8 mouse cellular contexts compared by ENCODE assay signal in the genomic region with DNA sequence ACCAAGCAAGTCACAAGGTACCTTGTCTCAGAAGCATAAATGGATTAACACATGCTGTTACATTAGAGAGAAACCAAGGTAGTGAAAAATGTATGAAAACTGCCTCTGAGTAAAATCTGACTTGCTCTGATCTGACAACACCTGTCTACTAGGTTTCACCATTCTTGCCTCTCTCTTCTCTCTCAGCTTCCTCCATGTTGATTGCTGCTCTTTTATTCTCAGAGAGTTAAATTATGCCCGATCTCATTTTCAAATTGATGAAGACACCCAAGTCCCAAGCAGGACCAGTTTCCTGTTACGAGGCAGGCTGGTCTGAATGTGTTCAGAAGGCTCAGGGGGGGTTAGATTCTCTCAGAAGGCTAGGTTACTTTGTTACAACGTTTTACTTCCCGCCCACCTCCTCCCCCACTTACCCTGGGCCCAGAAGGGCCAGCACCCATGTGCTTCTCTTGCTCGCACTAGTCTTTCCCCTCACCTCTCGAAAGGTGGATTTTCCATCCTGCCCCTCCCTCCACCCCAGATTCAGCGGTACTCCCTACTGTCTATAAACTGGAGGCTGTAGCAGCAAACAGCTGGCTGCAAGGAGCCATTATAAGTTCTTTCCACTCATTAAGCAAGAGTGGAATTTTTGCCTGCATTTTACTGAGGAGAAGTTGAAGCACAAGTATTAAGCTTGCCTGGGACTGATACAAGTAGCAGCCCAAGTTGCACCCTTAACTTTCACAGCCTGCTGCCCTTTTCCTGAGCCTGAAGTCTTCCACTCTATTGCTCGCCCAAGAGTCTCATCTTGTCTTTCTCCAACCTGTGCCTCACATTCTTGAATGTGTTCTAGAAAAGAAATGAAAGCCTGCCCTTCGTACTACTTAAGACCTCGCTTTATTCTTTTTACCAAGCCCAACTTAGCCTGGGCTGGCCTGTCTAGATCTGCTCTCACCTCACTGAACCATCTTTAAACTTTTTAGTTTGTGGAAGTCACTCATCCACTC. TPM values are rescaled to one million over a fixed set of nuclear protein-coding genes. Genes with fewer than 3 reads are reported as not detected.
DNase-seq lines count a peak whose midpoint lies in the region; ATAC-seq and TF ChIP-seq lines count a peak whose summit lies in the region.

No protein-coding gene starts in this region.

- no peak for DNase-seq in heart, adult 2 months
- DNase-seq in heart, postnatal 36 days, result no peak
- no peak for DNase-seq in embryonic facial prominence, embryonic 10.5 days (ENCODE audit: low spot score)
- peak; percentile 55 for DNase-seq in intestine, embryonic 14.5 days (ENCODE audit: low spot score)
- no peak for DNase-seq in adrenal gland, adult (ENCODE audit: inconsistent age in 2 of 2, low spot score in 1 of 2)
- no peak for DNase-seq in natural killer cell, adult 2 months (ENCODE audit: low spot score in 2 of 2)
- DNase-seq in urinary bladder, postnatal 10 days (ENCODE audit: low spot score), result no peak

- no peak overlapping the region; the same call in 1 of the 2 replicates for H3K27ac ChIP-seq in heart, adult 2 months
- peak overlapping the region; percentile 100 for H3K27ac ChIP-seq in embryonic facial prominence, embryonic 10.5 days (replicated peaks)
- peak overlapping the region; percentile 91 for H3K27ac ChIP-seq in intestine, embryonic 14.5 days (ENCODE audit: low read depth)
- no peak overlapping the region for H3K27ac ChIP-seq in midbrain, embryonic 16.5 days (ENCODE audit: low read length)

- H3K9me3 ChIP-seq in embryonic facial prominence, embryonic 10.5 days, result no peaks in the 10 kb centered on the region
- H3K9me3 ChIP-seq in intestine, embryonic 14.5 days (ENCODE audit: control insufficient read depth, low read length), result no peaks in the 10 kb centered on the region
- no peaks in the 10 kb centered on the region for H3K9me3 ChIP-seq in midbrain, embryonic 16.5 days (replicated peaks; ENCODE audit: control insufficient read depth, low read length, poor library complexity, severe bottlenecking)

- H3K4me1 ChIP-seq in heart, adult 2 months (ENCODE audit: control insufficient read depth, insufficient read depth, low read length), result peaks cover 4% of the 10 kb centered on the region
- peaks cover 32% of the 10 kb centered on the region for H3K4me1 ChIP-seq in embryonic facial prominence, embryonic 10.5 days
- H3K4me1 ChIP-seq in intestine, embryonic 14.5 days (replicated peaks; ENCODE audit: control insufficient read depth, insufficient read depth, low read length), result peaks cover 16% of the 10 kb centered on the region
- peaks cover 20% of the 10 kb centered on the region for H3K4me1 ChIP-seq in midbrain, embryonic 16.5 days (ENCODE audit: control insufficient read depth, insufficient read depth, low read length)

- no peak for TF ChIP-seq CTCF in heart, adult 2 months (IDR thresholded peaks at IDR 0.05)

- peak overlapping the region; percentile 84 for H3K4me2 ChIP-seq in intestine, embryonic 14.5 days (ENCODE audit: low read length)
- peak overlapping the region; percentile 92 for H3K4me2 ChIP-seq in midbrain, embryonic 16.5 days (ENCODE audit: low read length)

- no peak for TF ChIP-seq POLR2A in heart, adult 2 months (IDR thresholded peaks at IDR 0.05; ENCODE audit: insufficient read depth, low read depth, low read length)

- no peaks in the 10 kb centered on the region for H3K27me3 ChIP-seq in heart, adult 2 months (ENCODE audit: control insufficient read depth, insufficient read depth, low read length)
- H3K27me3 ChIP-seq in embryonic facial prominence, embryonic 10.5 days (replicated peaks; ENCODE audit: low read depth, poor library complexity, severe bottlenecking), result no peaks in the 10 kb centered on the region
- H3K27me3 ChIP-seq in intestine, embryonic 14.5 days (replicated peaks; ENCODE audit: control insufficient read depth, insufficient read depth, low read length), result no peaks in the 10 kb centered on the region
- no peaks in the 10 kb centered on the region for H3K27me3 ChIP-seq in midbrain, embryonic 16.5 days (ENCODE audit: control insufficient read depth, insufficient read depth, low read depth, low read length)

- peak overlapping the region; percentile 100; the same call in 1 of the 2 replicates for H3K4me3 ChIP-seq in heart, adult 2 months
- peak overlapping the region; percentile 86 for H3K4me3 ChIP-seq in embryonic facial prominence, embryonic 10.5 days
- peak overlapping the region; percentile 68 for H3K4me3 ChIP-seq in intestine, embryonic 14.5 days (ENCODE audit: low read depth, low read length)
- peak overlapping the region; percentile 78 for H3K4me3 ChIP-seq in midbrain, embryonic 16.5 days (ENCODE audit: low read depth, low read length)

- no peaks in the 10 kb centered on the region for H3K79me2 ChIP-seq in heart, adult 2 months (replicated peaks; ENCODE audit: control insufficient read depth, insufficient read depth, low read length)

- intact Hi-C loops in heart, adult 2 months (cut with DNase I), result loop anchor here (2.0 to 5.0 kb wide), 2 partner anchors 35 to 72 kb away; partner anchors contain the start of gene Parp1
- intact Hi-C loops in heart, postnatal 36 days (cut with DNase I), result loop anchor here (2.0 kb wide), 1 partner anchor 39 kb away; no protein-coding TSS in a partner anchor

- no peak overlapping the region for H3K9ac ChIP-seq in heart, adult 2 months (ENCODE audit: low read depth, low read length)
- peak overlapping the region; percentile 94 for H3K9ac ChIP-seq in intestine, embryonic 14.5 days (ENCODE audit: low read length)
- peak overlapping the region; percentile 82 for H3K9ac ChIP-seq in midbrain, embryonic 16.5 days (ENCODE audit: low read depth, low read length)

- no peak for TF ChIP-seq EP300 in heart, adult 2 months (IDR thresholded peaks at IDR 0.05; ENCODE audit: insufficient read depth, low read depth, low read length)

- no peak for ATAC-seq in intestine, embryonic 14.5 days (replicated peaks; ENCODE audit: low FRiP score, low TSS enrichment, low read depth)
- ATAC-seq in midbrain, embryonic 16.5 days, result no peak

- 84% methylated on average over 10 of the region's 10 CpGs for WGBS in heart, adult 2 months
- 56% methylated on average over 10 of the region's 10 CpGs for WGBS in embryonic facial prominence, embryonic 10.5 days
- 42% methylated on average over 10 of the region's 10 CpGs for WGBS in intestine, embryonic 14.5 days
- WGBS in midbrain, embryonic 16.5 days, result 45% methylated on average over 10 of the region's 10 CpGs

- no peaks in the 10 kb centered on the region for H3K36me3 ChIP-seq in heart, adult 2 months (ENCODE audit: control insufficient read depth, insufficient read depth, low read length)
- H3K36me3 ChIP-seq in embryonic facial prominence, embryonic 10.5 days (replicated peaks), result peaks cover 15% of the 10 kb centered on the region
- 0 out of 2 replicates have a peak, but pooled peaks cover 4% of the 10 kb centered on the region for H3K36me3 ChIP-seq in intestine, embryonic 14.5 days (ENCODE audit: control insufficient read depth, insufficient read depth, low read length)
- H3K36me3 ChIP-seq in midbrain, embryonic 16.5 days (ENCODE audit: control insufficient read depth, insufficient read depth, low read length), result no peaks in the 10 kb centered on the region

RNA-seq across cellular contexts. Expression of gene Lin9, which starts 1.2 kb away (rescaled TPM):
- total RNA-seq in heart, adult 2 months (2021), result 1 to 10 TPM; 2.2 to 2.4 TPM
- polyA plus RNA-seq in heart, adult 2 months (2012; rRNA removed), result 1.5 and 2.6 TPM in 2 replicates
- total RNA-seq in heart, postnatal 36 days (2021), result 1 to 10 TPM; 2.8 to 3.6 TPM
- polyA plus RNA-seq in embryonic facial prominence, embryonic 10.5 days (2016; fragmentation: Nextera tagmentation; extraction: Ambion mirVana), result 23.5 and 25.4 TPM in 2 replicates
- polyA plus RNA-seq in intestine, embryonic 14.5 days (2014; fragmentation: Nextera tagmentation; extraction: Ambion mirVana), result 17.2 and 19.6 TPM in 2 replicates
- polyA plus RNA-seq in midbrain, embryonic 16.5 days (2015; fragmentation: Nextera tagmentation; extraction: Ambion mirVana), result 9.5 and 11.8 TPM in 2 replicates

RNA-seq across cellular contexts. Expression of gene Mixl1, which starts 57.1 kb away (rescaled TPM):
- not detected for total RNA-seq in heart, adult 2 months (2021)
- not detected in 2 replicates for polyA plus RNA-seq in heart, adult 2 months (2012; rRNA removed)
- not detected for total RNA-seq in heart, postnatal 36 days (2021)
- 0.33 and 0.77 TPM in 2 replicates for polyA plus RNA-seq in embryonic facial prominence, embryonic 10.5 days (2016; fragmentation: Nextera tagmentation; extraction: Ambion mirVana)
- polyA plus RNA-seq in intestine, embryonic 14.5 days (2014; fragmentation: Nextera tagmentation; extraction: Ambion mirVana), result 0.15 and 0.27 TPM in 2 replicates
- 0.15 and 0.32 TPM in 2 replicates for polyA plus RNA-seq in midbrain, embryonic 16.5 days (2015; fragmentation: Nextera tagmentation; extraction: Ambion mirVana)

Comparison
In these comparisons a context has a peak if more than half of its experiments do, and no peak if none do; other contexts are left out.
1. H3K27ac ChIP-seq: peak in embryonic facial prominence, embryonic 10.5 days (single experiment) and intestine, embryonic 14.5 days (single experiment); none in heart, adult 2 months (single experiment) and midbrain, embryonic 16.5 days (single experiment).
2. Peak in every context shown above with its lines, with median percentiles within 50 percentile points of each other: H3K4me3 ChIP-seq.